Mouse (Mus musculus): ENCODE data around the gene Mesp2. TPM values are rescaled to one million over a fixed set of nuclear protein-coding genes. Genes with fewer than 3 reads are reported as not detected.

The Mesp2 gene
- polyA plus RNA-seq, 1 experiment from 2014 or later, result 0.23 TPM

Other genes with a start within 250 kb of the Mesp2 start
- gene Rhcg, start 193.1 kb upstream of the Mesp2 start, polyA plus RNA-seq (2015; fragmentation: Nextera tagmentation; extraction: Ambion mirVana), result 0.10 TPM in 1 of 2 replicates, not detected in the other
- gene Ticrr, start 150.5 kb upstream of the Mesp2 start, polyA plus RNA-seq (2015; fragmentation: Nextera tagmentation; extraction: Ambion mirVana), result 4.3 and 7.0 TPM in 2 replicates
- 1.6 and 2.8 TPM in 2 replicates for gene Kif7, start 95.0 kb upstream of the Mesp2 start, polyA plus RNA-seq (2015; fragmentation: Nextera tagmentation; extraction: Ambion mirVana)
- gene Plin1, start 77.8 kb upstream of the Mesp2 start, polyA plus RNA-seq (2015; fragmentation: Nextera tagmentation; extraction: Ambion mirVana), result not detected in 2 replicates
- 5.9 and 8.6 TPM in 2 replicates for gene Pex11a, start 67.6 kb upstream of the Mesp2 start, polyA plus RNA-seq (2015; fragmentation: Nextera tagmentation; extraction: Ambion mirVana)
- gene Wdr93, start 67.6 kb upstream of the Mesp2 start, polyA plus RNA-seq (2015; fragmentation: Nextera tagmentation; extraction: Ambion mirVana), result 0.27 and 0.33 TPM in 2 replicates
- 0.14 TPM in 1 of 2 replicates, not detected in the other for gene Mesp1, start 16.9 kb upstream of the Mesp2 start, polyA plus RNA-seq (2015; fragmentation: Nextera tagmentation; extraction: Ambion mirVana)
- gene Anpep, start 50.3 kb downstream of the Mesp2 start, polyA plus RNA-seq (2015; fragmentation: Nextera tagmentation; extraction: Ambion mirVana), result 8.6 and 11.8 TPM in 2 replicates
- 22.1 and 24.7 TPM in 2 replicates for gene Ap3s2, start 109.9 kb downstream of the Mesp2 start, polyA plus RNA-seq (2015; fragmentation: Nextera tagmentation; extraction: Ambion mirVana)
- gene Arpin, start 124.6 kb downstream of the Mesp2 start, polyA plus RNA-seq (2015; fragmentation: Nextera tagmentation; extraction: Ambion mirVana), result 26.6 and 26.9 TPM in 2 replicates
- 9.4 and 13.6 TPM in 2 replicates for gene Zfp710, start 214.1 kb downstream of the Mesp2 start, polyA plus RNA-seq (2015; fragmentation: Nextera tagmentation; extraction: Ambion mirVana)